Mouse (Mus musculus) inflammation-experienced regulatory T-cells, adult 16 weeks (primary cell): ENCODE results near the gene Tspyl4. TPM values are rescaled to one million over a fixed set of nuclear protein-coding genes. Genes with fewer than 3 reads are reported as not detected.

Experiments used
- polyA plus RNA-seq: library from polyadenylated mRNA; unstranded; fragments of 100-300 nt; shearing (Covaris generic); gene quantifications from one replicate; pipeline ENCODE4 v1.2.1, GENCODE M21; 2017

Gene Tspyl4
- polyA plus RNA-seq = 19.5 TPM

GRCm38 (mm10) chr10:34297299-34297979 is at the start of gene Tspyl4:
Tspyl4 (plus strand) TSS chr10:34297442.

GRCm38 (mm10) chr10:34281962-34282388 is 15.3 kb upstream of the Tspyl4 start, which contains the start of gene Tspyl1:
Tspyl1 (plus strand) TSS chr10:34282190.

Other genes starting within 250 kb of the Tspyl4 start
- not detected for gene Calhm5, start 200.9 kb upstream of the Tspyl4 start, polyA plus RNA-seq
- gene Calhm6, start 169.5 kb upstream of the Tspyl4 start, polyA plus RNA-seq = 27.0 TPM
- gene Dse, start 89.7 kb upstream of the Tspyl4 start, polyA plus RNA-seq = 7.5 TPM
- 84.7 TPM for gene Tspyl1, start 15.3 kb upstream of the Tspyl4 start, polyA plus RNA-seq
- gene Col10a1, start 92.5 kb downstream of the Tspyl4 start, polyA plus RNA-seq = 1.0 TPM
- 77.0 TPM for gene Nt5dc1, start 121.1 kb downstream of the Tspyl4 start, polyA plus RNA-seq
- gene Frk, start 186.0 kb downstream of the Tspyl4 start, polyA plus RNA-seq = not detected